Mouse (Mus musculus) splenic B cell, adult 2 months (primary cell): ENCODE results near the gene Cct8.
"Not testable (repeated sequence)": the region's sequence is repeated elsewhere in the genome, so short reads cannot be mapped to it uniquely, and the experiment has no call there.

ENCODE experiments used
- DNase-seq: peaks from one replicate; pipeline ENCODE4 v3.0.0-alpha.2; 2011; ENCODE audit warnings: low read depth, low spot score
- H3K27me3 ChIP-seq: 2 replicates; pipeline ENCODE4 v1.6.1; 2012; ENCODE audit warnings: mild to moderate bottlenecking, low read length, moderate library complexity, mixed read lengths; ENCODE audit not compliant: control insufficient read depth, poor library complexity, insufficient read depth, severe bottlenecking
- H3K36me3 ChIP-seq: 2 replicates; pipeline ENCODE4 v1.6.1; 2012; ENCODE audit warnings: mild to moderate bottlenecking, low read length, moderate library complexity, mixed read lengths; ENCODE audit not compliant: control insufficient read depth, poor library complexity, insufficient read depth, severe bottlenecking

Gene Cct8

DNA sequence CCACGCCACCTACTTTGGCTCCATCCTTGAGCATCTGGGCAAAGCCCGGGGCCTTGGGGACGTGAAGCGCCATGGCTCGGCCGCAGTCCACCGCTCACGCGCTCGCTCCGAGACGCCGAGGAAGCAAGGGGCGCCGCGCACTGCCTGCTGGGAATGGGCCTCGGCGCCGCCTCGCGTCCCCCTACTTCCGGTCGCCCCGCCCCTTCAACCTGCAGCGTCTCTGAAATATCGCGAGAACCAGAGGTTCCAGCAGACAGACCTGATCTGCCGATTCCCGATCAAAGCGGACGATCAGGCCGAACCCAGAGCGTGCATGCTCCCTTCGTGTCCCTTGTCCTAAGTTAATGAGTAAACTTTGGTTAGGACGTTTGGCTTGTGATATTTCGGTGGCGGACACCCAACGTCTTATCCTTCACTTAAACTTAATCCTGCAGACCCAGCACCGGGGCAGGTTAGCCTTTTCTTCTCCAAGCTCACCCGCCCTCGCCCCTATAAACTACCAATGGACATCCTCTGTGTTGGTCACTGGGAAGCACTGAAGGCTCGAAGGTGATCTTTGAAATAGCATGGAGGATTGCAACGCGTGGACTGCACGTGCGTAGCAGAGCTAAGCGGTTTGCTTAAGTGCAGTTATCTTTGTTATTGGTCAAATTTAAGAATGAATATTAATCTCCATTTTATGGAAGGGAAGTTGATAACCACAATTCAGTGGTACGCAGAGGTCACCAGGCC is at the start of gene Cct8:
Gene Cct8, minus strand, starts transcription at position 158 of the 732 bp plus-strand sequence.
- H3K36me3 ChIP-seq = 0 out of 2 replicates have a peak, but pooled peaks cover 2% of the 10 kb centered on the region
- H3K27me3 ChIP-seq = no peaks in the 10 kb centered on the region
- DNase-seq = peak; percentile 98

DNA sequence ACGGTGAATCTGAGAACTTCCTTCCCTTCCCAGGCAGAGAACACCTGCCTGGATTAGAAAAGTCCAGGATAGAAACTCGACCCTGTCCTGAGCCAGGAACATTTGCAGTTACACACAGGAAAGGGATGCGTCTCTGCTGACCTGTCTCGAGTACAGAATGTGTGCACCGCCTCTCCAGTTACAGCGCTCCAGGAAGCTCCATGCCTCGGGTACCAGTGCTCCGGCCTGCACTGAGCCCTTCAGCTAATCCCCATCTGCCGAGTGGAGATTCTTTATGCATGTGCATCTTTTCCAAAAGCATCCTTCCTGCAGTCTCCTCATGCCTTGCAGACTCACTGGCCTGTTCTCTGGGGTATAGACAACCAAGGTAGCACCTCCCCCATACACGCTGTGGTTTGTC is 33.1 kb upstream of the Cct8 start:
- no peak for DNase-seq

DNA sequence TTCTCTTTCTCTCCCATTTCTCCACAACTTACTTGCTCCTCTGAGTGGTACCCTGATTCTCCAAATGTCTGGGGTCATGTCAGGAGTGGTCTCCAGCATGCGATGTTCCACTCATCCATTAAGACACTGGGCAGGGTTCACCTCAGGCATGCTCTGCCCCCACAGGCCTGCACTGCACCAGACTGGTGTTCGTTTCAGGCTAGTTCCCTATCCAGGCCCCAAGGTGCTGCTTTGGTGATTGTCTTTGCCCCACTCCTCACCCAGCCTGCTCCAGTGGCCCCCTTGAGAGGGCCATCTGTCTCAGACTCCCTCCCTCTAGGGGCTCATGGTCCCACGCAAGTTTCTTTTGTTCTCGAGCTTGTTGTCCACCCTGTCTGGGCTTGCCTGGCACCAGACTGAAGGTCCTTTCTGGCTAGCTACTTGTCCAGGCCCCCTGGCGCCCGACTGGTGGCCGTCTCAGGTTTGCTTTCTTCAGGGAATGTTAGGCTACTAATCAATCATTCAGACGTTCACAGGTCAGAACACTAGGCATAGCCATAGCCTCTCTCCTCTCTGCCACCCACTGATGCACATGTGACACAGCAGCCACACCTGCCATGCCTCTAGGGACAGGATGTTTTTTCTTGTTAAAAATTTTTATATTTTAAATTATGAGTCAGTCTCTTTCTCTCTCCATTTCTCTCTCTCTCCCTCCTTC is 32.0 kb upstream of the Cct8 start:
- no peak for DNase-seq
- H3K27me3 ChIP-seq = no peaks in the 10 kb centered on the region
- H3K36me3 ChIP-seq = no peaks in the 10 kb centered on the region

More for the DNA sequence above, 33.1 kb upstream of the Cct8 start:
- Histone ChIP-seq H3K27me3 (no peaks in the 10 kb centered on the region), H3K36me3 (no peaks in the 10 kb centered on the region)

DNA sequence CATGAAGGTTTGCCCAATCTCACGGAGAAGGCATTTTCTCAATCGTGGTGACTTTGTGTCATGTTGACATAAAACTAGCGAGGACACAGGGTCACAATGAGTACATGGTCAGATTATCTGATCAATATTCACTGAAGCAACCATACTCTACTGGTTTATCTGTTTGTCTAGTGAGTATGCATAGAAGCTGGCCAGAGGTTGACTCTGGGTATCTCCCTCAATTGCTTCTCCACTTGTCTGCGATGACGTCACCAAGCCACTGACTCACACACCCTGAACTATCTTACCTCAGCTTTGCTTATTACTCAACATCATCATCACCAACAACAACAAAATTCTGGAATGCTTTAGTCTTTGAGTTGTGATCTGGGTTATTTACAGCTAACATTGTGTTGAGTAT is 28.6 kb upstream of the Cct8 start:
- DNase-seq = no peak
- Histone ChIP-seq H3K36me3 (no peaks in the 10 kb centered on the region), H3K27me3 (no peaks in the 10 kb centered on the region)

DNA sequence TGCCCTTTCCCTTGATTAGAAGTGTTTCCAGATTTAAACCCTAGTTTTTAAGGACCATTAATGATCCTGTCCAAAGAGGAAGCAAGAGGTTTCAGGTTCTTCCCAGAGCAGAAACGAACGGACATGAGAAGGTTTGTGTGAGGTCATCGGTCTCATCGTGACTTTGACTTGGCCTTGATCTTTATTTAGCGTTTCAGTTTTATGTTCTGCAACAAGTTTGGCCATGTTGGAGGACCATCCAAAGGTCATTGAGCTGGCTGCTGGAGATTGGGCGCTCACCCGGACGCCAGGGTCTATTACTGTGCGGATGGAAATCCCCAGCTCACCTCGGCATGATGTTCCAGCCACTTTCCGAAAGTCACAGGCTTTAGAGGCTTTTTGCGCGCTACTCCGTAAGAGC is 16.7 kb upstream of the Cct8 start:
- no peak for DNase-seq
- H3K27me3 ChIP-seq = no peaks in the 10 kb centered on the region

DNA sequence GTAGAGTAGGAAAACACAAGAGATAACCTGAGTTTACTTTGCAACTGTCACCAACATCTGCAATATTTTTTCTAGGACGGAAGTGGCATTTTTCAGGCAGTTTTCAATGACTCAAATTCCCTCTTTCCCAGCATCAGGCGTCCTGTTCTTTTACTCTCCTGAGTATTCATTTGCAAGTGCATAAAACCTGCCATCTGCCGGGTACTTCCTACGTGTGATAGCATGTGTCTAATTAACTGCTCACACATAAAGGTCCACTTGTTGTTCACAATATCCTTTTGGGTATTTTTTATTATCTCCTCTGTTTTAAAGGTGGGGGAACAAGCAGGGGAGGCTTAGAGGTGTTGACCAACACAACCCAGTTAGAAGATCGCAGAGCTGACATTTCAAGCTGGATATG is 16.0 kb upstream of the Cct8 start:
- no peaks in the 10 kb centered on the region for H3K36me3 ChIP-seq
- no peak for DNase-seq
- H3K27me3 ChIP-seq = no peaks in the 10 kb centered on the region

More for the DNA sequence above, 16.7 kb upstream of the Cct8 start:
- H3K36me3 ChIP-seq = no peaks in the 10 kb centered on the region

DNA sequence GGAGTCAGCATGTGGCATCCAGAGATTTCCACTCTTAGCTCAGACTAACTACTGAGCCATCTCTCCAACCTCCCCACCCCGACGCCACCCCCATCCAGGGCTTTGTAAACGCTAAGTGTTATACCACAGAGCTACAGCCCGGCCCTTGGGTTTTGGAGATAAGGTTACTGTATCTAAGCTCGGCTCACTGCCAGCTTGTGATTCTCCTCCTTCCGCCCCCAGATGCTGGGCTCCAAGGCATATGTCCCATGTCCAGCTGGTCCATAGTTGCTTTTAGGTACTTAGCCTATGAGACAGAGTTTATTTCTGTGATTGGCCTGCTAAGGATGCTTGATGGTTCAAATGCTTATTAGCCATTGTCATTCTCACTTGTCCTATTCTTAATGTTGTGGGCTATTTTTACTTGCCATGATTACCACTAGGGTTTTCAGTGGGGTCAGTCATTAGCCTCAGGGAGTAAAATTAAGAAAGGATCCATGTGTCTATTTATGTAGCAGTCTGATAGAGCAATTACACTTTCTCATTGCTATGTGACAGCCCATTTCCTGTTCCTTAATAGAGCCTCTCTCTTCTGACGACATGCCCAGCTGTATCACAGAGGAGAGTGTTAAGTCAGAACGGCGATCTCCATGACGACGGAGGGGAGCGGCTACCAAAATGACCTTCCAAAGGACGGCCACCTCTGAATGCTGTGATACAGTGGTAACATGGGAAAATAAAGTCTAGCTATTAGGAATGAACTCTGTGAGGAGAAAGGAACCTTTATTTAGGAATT is 5.8 kb upstream of the Cct8 start:
- no peak for DNase-seq
- Histone ChIP-seq H3K36me3 (no peaks in the 10 kb centered on the region), H3K27me3 (no peaks in the 10 kb centered on the region)

DNA sequence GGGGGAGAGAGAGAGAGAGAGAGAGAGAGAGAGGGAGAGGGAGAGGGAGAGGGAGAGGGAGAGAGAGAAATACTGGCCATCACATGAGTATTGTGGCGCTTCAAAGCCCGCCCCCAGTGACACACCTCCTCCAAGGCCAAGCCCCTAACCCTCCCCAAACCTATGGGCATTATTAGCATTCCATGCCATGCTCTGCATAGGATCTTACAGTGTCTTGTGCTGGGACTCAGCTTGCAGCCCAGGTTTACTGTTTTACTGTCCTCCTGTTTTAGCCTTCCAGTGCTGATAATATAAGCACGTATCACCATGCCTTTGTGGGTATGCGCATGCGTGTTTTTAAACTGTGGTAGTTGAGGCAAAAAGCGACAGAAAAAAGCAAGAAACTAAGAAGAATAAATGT is 3.9 kb upstream of the Cct8 start:
- Histone ChIP-seq H3K27me3 (no peaks in the 10 kb centered on the region), H3K36me3 (no peaks in the 10 kb centered on the region)

DNA sequence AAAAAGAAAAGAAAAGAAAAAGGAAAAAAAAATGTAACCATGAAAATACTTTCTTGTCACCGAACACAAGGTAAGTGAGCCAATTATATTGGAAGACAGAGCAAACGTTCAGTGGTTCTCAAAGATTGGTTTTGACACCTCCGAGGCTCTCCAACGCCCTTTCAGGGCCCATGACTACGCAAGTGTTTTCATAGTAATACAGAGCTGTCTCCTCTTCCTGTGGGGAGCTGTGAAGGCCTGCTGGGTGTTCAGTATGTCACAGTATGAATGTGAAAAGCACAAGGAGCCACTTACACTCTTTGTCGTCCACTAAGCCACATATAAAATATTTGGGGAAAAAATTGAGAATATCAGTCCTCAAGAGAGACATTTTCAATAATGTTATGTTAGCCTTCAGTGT is 1.5 kb upstream of the Cct8 start:
- Histone ChIP-seq H3K27me3 (no peaks in the 10 kb centered on the region), H3K36me3 (0 out of 2 replicates have a peak, but pooled peaks cover 2% of the 10 kb centered on the region)
- no peak for DNase-seq

More for the DNA sequence above, 3.9 kb upstream of the Cct8 start:
- no peak for DNase-seq

DNA sequence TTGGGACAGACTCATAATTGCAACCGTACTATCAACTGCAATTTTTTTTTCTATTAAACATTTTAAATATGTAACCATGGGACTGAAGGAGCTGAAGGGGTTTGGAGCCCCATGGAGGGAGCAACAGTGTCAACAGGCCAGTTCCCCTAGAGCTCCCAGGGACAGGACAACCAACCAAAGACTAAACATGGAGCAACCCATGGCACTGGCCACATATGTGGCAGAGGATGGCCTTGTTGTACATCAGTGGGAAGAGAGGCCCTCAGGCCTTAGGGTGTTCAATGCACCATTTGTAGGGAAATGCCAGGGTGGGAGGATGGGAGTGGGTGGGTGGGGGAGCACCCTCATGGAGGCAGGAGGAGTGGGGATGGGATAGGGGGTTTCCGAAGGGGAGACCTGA is 1.1 kb upstream of the Cct8 start:
- Histone ChIP-seq H3K27me3 (no peaks in the 10 kb centered on the region), H3K36me3 (0 out of 2 replicates have a peak, but pooled peaks cover 2% of the 10 kb centered on the region)
- no peak for DNase-seq

DNA sequence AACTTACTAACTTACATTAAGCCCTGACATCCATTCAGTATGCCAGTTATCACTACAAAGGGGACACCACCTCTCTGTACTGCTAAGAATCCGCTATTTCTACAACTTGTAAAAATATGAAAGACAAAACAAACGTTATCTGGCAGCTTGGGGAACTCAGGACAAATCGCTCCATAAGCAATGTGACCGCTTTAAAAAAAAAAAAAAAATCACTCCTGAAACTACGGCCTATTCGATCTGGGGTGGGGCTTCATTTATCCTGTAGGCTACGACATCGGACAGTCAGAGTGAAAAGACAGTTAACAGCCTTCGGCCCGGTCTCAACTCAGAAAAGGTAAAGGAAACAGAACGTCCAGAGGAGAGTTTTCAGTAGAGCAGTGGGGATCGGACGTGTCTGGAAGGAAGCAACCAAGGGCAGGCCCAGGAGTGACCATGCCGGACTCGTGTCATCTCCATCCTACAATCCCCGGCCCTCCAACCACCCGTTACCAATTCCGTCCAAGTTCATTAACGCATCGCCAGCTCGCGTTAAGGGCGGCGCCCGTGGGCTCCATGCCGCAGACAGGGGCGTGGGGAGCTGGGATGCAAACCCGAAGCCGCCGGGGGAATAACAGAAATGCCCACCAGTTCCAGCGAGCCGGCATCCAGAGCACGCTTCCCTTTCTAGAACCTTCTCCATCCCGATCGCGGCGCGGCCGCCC is 568 bp downstream of the Cct8 start:
- Histone ChIP-seq H3K27me3 (no peaks in the 10 kb centered on the region), H3K36me3 (0 out of 2 replicates have a peak, but pooled peaks cover 2% of the 10 kb centered on the region)
- no peak for DNase-seq

DNA sequence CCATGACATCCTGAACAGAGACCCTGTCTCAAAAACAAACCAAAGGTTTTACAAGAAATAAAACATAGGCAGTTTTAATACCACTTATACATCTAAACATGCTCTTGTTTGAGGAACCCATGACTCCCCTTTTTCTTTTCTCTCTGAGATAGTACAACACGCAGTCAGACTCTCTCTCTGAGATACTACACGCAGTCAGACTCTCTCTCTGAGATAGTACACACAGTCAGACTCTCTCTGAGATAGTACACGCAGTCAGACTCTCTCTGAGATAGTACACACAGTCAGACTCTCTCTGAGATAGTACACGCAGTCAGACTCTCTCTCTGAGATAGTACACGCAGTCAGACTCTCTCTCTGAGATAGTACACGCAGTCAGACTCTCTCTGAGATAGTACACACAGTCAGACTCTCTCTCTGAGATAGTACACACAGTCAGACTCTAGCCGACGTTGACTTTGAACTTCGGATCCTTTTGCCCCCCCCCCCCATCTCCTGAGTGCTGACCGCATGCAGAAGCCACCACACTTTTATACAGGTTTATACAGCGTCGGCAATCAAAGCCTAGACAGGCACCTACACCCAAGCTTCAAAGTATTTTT is 3.4 kb downstream of the Cct8 start:
- H3K36me3 ChIP-seq, DNase-seq, H3K27me3 ChIP-seq: not testable (repeated sequence)

DNA sequence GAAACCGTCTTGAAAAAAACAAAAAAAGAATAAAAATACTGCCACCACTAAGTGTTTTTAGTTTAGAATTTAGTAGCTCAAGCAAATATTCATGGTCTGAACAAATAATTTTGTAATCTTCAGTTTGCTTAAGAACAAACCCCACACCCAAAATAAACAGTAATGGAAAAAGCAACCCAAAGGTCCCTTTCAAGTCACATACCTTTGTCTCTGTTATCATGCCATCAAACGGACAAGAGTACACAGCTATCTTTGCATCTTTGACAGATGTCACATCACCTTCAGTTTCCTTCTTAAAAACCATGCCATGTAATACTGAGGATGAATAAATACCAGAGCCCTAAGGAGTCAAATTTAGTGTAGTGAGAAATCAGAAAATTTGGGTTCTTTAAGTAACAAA is 7.1 kb downstream of the Cct8 start:
- no peaks in the 10 kb centered on the region for H3K27me3 ChIP-seq
- peaks cover 22% of the 10 kb centered on the region for H3K36me3 ChIP-seq
- no peak for DNase-seq

DNA sequence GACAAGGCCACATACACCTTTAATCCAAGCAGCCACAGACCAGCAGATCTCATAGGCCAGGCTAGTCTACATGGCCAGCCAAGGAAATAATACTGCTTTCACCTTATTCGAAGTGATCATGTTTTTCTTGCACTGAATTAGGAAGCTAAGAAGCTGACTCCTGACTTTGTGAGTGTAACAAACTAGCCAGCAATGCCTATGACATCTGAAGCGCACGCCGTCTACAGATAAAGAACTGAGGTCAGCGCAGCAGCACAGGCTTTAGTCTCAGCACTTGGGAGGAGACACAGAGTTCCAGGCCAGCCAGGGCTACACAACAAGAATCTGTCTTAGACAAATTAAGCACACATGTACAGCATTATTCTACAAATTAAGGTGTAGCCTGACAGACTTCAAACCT is 8.9 kb downstream of the Cct8 start:
- no peaks in the 10 kb centered on the region for H3K27me3 ChIP-seq
- DNase-seq = no peak
- peaks cover 26% of the 10 kb centered on the region for H3K36me3 ChIP-seq
